Mouse (Mus musculus) kidney, adult 2 months (tissue): ENCODE data around the gene Sorbs1.

Experiments
- CTCF ChIP-seq: fragments of 200-500 bp; conservative IDR thresholded peaks from 2 replicates; pipeline ENCODE4 v1.5.1; 2011; ENCODE audit warnings: low read depth, mild to moderate bottlenecking, control low read depth, low read length, moderate library complexity, mixed read lengths; ENCODE audit not compliant: insufficient read depth, insufficient read length
- POLR2A ChIP-seq: fragments of 200-500 bp; IDR thresholded peaks from one replicate; pipeline ENCODE4 v1.6.1; 2011; ENCODE audit warnings: low read depth, low read length, control low read depth

- TF ChIP-seq CTCF = no peak
- no peak for TF ChIP-seq POLR2A
These were observed 2.5 kb downstream of the Sorbs1 start for GRCm38 (mm10) chr19:40511100-40511439.
